Mouse (Mus musculus) MEL (cell line): ENCODE measurements around the gene Zfp664. TPM values are rescaled to one million over a fixed set of nuclear protein-coding genes. Genes with fewer than 3 reads are reported as not detected.
A peak's percentile ranks its signal among the peaks of the same experiment; 100 is the strongest.

Experiments used
- DNase-seq: peaks from one replicate; pipeline ENCODE4 v3.0.0; 2011; ENCODE audit warnings: low read depth, low spot score
- H3K27ac ChIP-seq: 2 replicates; pipeline ENCODE4 v1.5.1; 2012; ENCODE audit warnings: low read depth, mild to moderate bottlenecking, control low read depth, low read length, moderate library complexity; ENCODE audit not compliant: control insufficient read depth
- H3K27me3 ChIP-seq, 2 experiments: fragments of 150-350 bp in 1 of 2; sonication (generic) in 1 of 2; 2 replicates each; pipeline ENCODE4 v1.6.1; 2012; ENCODE audit warnings: low read length in 2 of 2, mild to moderate bottlenecking in 2 of 2, improper control_type of control experiment in 1 of 2, moderate library complexity in 1 of 2; ENCODE audit not compliant: insufficient read depth in 2 of 2, control insufficient read depth in 1 of 2
- H3K36me3 ChIP-seq, 2 experiments: 2 replicates each; pipeline ENCODE4 v1.6.1; 2012 to 2014; ENCODE audit warnings: low read length in 2 of 2, improper control_type of control experiment in 1 of 2, inconsistent platforms in 1 of 2, mild to moderate bottlenecking in 1 of 2; ENCODE audit not compliant: insufficient read depth in 2 of 2, control insufficient read depth in 1 of 2
- H3K4me1 ChIP-seq, 2 experiments: fragments of 150-350 bp in 1 of 2; sonication (generic) in 1 of 2; 2 replicates each; pipeline ENCODE4 v1.6.1; 2012; ENCODE audit warnings: low read length in 2 of 2, improper control_type of control experiment in 1 of 2, mild to moderate bottlenecking in 1 of 2; ENCODE audit not compliant: insufficient read depth in 2 of 2, control insufficient read depth in 1 of 2
- H3K4me3 ChIP-seq, 2 experiments: fragments of 150-350 bp in 1 of 2; sonication (generic) in 1 of 2; 2 replicates each; pipeline ENCODE4 v1.5.1; 2012; ENCODE audit warnings: low read depth in 2 of 2, low read length in 2 of 2, mild to moderate bottlenecking in 2 of 2, moderate library complexity in 2 of 2, control low read depth in 1 of 2, improper control_type of control experiment in 1 of 2; ENCODE audit not compliant: control insufficient read depth in 1 of 2, insufficient read depth in 1 of 2
- H3K79me2 ChIP-seq: 2 replicates; pipeline ENCODE4 v1.6.1; 2012; ENCODE audit warnings: mild to moderate bottlenecking, low read length, moderate library complexity; ENCODE audit not compliant: control insufficient read depth, poor library complexity, insufficient read depth
- H3K9ac ChIP-seq: 2 replicates; pipeline ENCODE4 v1.6.1; 2012; ENCODE audit warnings: low read depth, mild to moderate bottlenecking, control low read depth, low read length, moderate library complexity; ENCODE audit not compliant: control insufficient read depth, poor library complexity, severe bottlenecking
- H3K9me3 ChIP-seq: fragments of 150-350 bp; sonication (generic); replicated peaks from 2 replicates; pipeline ENCODE4 v1.6.1; 2012; ENCODE audit warnings: mild to moderate bottlenecking, low read length, improper control_type of control experiment, moderate library complexity; ENCODE audit not compliant: insufficient read depth
- BHLHE40 ChIP-seq: IDR thresholded peaks from 2 replicates; pipeline ENCODE4 v1.6.1; 2012; ENCODE audit warnings: low read depth, mild to moderate bottlenecking, inconsistent platforms, low read length, improper control_type of control experiment, borderline replicate concordance
- CHD1 ChIP-seq: IDR thresholded peaks from 2 replicates; pipeline ENCODE4 v1.6.1; 2012; ENCODE audit warnings: low read depth, mild to moderate bottlenecking, inconsistent platforms, low read length, improper control_type of control experiment
- CHD2 ChIP-seq: IDR thresholded peaks from 2 replicates; pipeline ENCODE4 v1.6.1; 2011; ENCODE audit warnings: low read length, improper control_type of control experiment
- CTCF ChIP-seq, 3 experiments: IDR thresholded peaks in 2 of 3; conservative IDR thresholded peaks in 1 of 3; 2 replicates each; pipeline ENCODE4 v1.5.1; 2011 to 2012; ENCODE audit warnings: low read length in 3 of 3, low read depth in 2 of 3, mild to moderate bottlenecking in 2 of 3, improper control_type of control experiment in 1 of 3, inconsistent platforms in 1 of 3, mixed read lengths in 1 of 3, moderate library complexity in 1 of 3; ENCODE audit not compliant: control insufficient read depth in 1 of 3, insufficient read depth in 1 of 3, poor library complexity in 1 of 3, severe bottlenecking in 1 of 3
- ELF1 ChIP-seq: IDR thresholded peaks from 2 replicates; pipeline ENCODE4 v1.6.1; 2014; ENCODE audit warnings: low read depth, mild to moderate bottlenecking, inconsistent platforms, low read length, improper control_type of control experiment, moderate library complexity
- GABPA ChIP-seq: IDR thresholded peaks from 2 replicates; pipeline ENCODE4 v1.6.1; 2012; ENCODE audit warnings: low read depth, mild to moderate bottlenecking, inconsistent platforms, low read length, improper control_type of control experiment, moderate library complexity
- HCFC1 ChIP-seq: IDR thresholded peaks from 2 replicates; pipeline ENCODE4 v1.6.1; 2012; ENCODE audit warnings: low read depth, mild to moderate bottlenecking, inconsistent platforms, low read length, improper control_type of control experiment, moderate library complexity
- JUND ChIP-seq: IDR thresholded peaks from 2 replicates; pipeline ENCODE4 v1.6.1; 2011; ENCODE audit warnings: low read depth, mild to moderate bottlenecking, improper control_type of control experiment, low read length
- KAT2A ChIP-seq: conservative IDR thresholded peaks from 2 replicates; pipeline ENCODE4 v1.6.1; 2012; ENCODE audit warnings: low read depth, low read length, improper control_type of control experiment, inconsistent platforms
- MAZ ChIP-seq: IDR thresholded peaks from 2 replicates; pipeline ENCODE4 v1.6.1; 2012; ENCODE audit warnings: low read depth, mild to moderate bottlenecking, inconsistent platforms, low read length, improper control_type of control experiment
- MEF2A ChIP-seq: IDR thresholded peaks from 2 replicates; pipeline ENCODE4 v1.6.1; 2014; ENCODE audit warnings: low read depth, mild to moderate bottlenecking, inconsistent platforms, low read length, improper control_type of control experiment; ENCODE audit not compliant: poor library complexity, insufficient replicate concordance, severe bottlenecking; ENCODE audit errors: extremely low read depth
- MXI1 ChIP-seq: IDR thresholded peaks from 2 replicates; pipeline ENCODE4 v1.6.1; 2011; ENCODE audit warnings: mild to moderate bottlenecking, low read depth, low read length, improper control_type of control experiment
- MYC ChIP-seq: IDR thresholded peaks from 2 replicates; pipeline ENCODE4 v1.6.1; 2011; ENCODE audit warnings: low read depth, mild to moderate bottlenecking, low read length, improper control_type of control experiment, moderate library complexity
- NRF1 ChIP-seq: IDR thresholded peaks from 2 replicates; pipeline ENCODE4 v1.6.1; 2014; ENCODE audit warnings: low read depth, mild to moderate bottlenecking, inconsistent platforms, low read length, improper control_type of control experiment, moderate library complexity; ENCODE audit not compliant: poor library complexity, insufficient read depth, severe bottlenecking
- POLR2A ChIP-seq, 2 experiments: IDR thresholded peaks; 2 replicates each; pipeline ENCODE4 v1.6.1; 2011 to 2012; ENCODE audit warnings: low read length in 2 of 2, mild to moderate bottlenecking in 2 of 2, control low read depth in 1 of 2, improper control_type of control experiment in 1 of 2, low read depth in 1 of 2, moderate library complexity in 1 of 2; ENCODE audit not compliant: control insufficient read depth in 1 of 2, insufficient read depth in 1 of 2, poor library complexity in 1 of 2
- POLR2AphosphoS2 ChIP-seq: IDR thresholded peaks from 2 replicates; pipeline ENCODE4 v1.6.1; 2011; ENCODE audit warnings: low read length, improper control_type of control experiment
- RAD21 ChIP-seq: IDR thresholded peaks from 2 replicates; pipeline ENCODE4 v1.6.1; 2011; ENCODE audit warnings: mild to moderate bottlenecking, low read depth, low read length, improper control_type of control experiment
- RCOR1 ChIP-seq: IDR thresholded peaks from 2 replicates; pipeline ENCODE4 v1.6.1; 2012; ENCODE audit warnings: low read depth, mild to moderate bottlenecking, inconsistent platforms, low read length, improper control_type of control experiment
- SIN3A ChIP-seq: IDR thresholded peaks from 2 replicates; pipeline ENCODE4 v1.6.1; 2012; ENCODE audit warnings: low read length, improper control_type of control experiment, inconsistent platforms
- SMC3 ChIP-seq: IDR thresholded peaks from 2 replicates; pipeline ENCODE4 v1.6.1; 2011; ENCODE audit warnings: low read depth, low read length, improper control_type of control experiment
- TBP ChIP-seq: IDR thresholded peaks from 2 replicates; pipeline ENCODE4 v1.8.0; 2011; ENCODE audit warnings: low read depth, low read length, improper control_type of control experiment
- UBTF ChIP-seq: IDR thresholded peaks from 2 replicates; pipeline ENCODE4 v1.6.1; 2012; ENCODE audit warnings: low read depth, mild to moderate bottlenecking, inconsistent platforms, low read length, improper control_type of control experiment, moderate library complexity, borderline replicate concordance; ENCODE audit not compliant: insufficient read depth
- USF1 ChIP-seq: IDR thresholded peaks from 2 replicates; pipeline ENCODE4 v1.6.1; 2014; ENCODE audit warnings: low read depth, mild to moderate bottlenecking, inconsistent platforms, low read length, improper control_type of control experiment, moderate library complexity
- USF2 ChIP-seq, 2 experiments: IDR thresholded peaks; 2 replicates each; pipeline ENCODE4 v1.6.1; 2011 to 2012; ENCODE audit warnings: improper control_type of control experiment in 2 of 2, low read length in 2 of 2, borderline replicate concordance in 1 of 2, inconsistent platforms in 1 of 2, low read depth in 1 of 2, mild to moderate bottlenecking in 1 of 2; ENCODE audit not compliant: insufficient read depth in 1 of 2
- ZMIZ1 ChIP-seq: IDR thresholded peaks from 2 replicates; pipeline ENCODE4 v1.6.1; 2012; ENCODE audit warnings: low read depth, mild to moderate bottlenecking, inconsistent platforms, low read length, improper control_type of control experiment, moderate library complexity
- polyA plus RNA-seq, 2 experiments: library from polyadenylated mRNA; stranded (reverse) in 1 of 2; unstranded in 1 of 2; fragments of >175 nt in 1 of 2; fragments of >200 nt in 1 of 2; gene quantifications; 2 replicates each; pipeline versions ENCODE4 v1.2.1 to v1.2.4; 2012; ENCODE audit warnings: low replicate concordance in 2 of 2, low read depth in 1 of 2; ENCODE audit not compliant: insufficient read length in 2 of 2, insufficient read depth in 1 of 2, missing spikeins in 1 of 2
- total RNA-seq: library from RNA; depleted of rRNA; stranded (reverse); fragments of 300-350 nt; gene quantifications from 2 replicates; pipeline ENCODE4 v1.2.3, GENCODE M21; 2012

The Zfp664 gene
- total and polyA plus RNA-seq, 3 experiments: 18.6 to 205 (median 37.7) TPM

- H3K27ac ChIP-seq: peak overlapping the region; percentile 63
- peaks cover 13 to 16% of the 10 kb centered on the region in 2 experiments for H3K4me1 ChIP-seq
- DNase-seq: peak; percentile 38
- H3K27me3 ChIP-seq: no peaks in the 10 kb centered on the region
- H3K9me3 ChIP-seq: no peaks in the 10 kb centered on the region
- peak overlapping the region; percentile 73 to 89 for H3K4me3 ChIP-seq
- peak overlapping the region; percentile 98 for H3K9ac ChIP-seq
- TF ChIP-seq TBP: no peak
- no peak for TF ChIP-seq KAT2A
- TF ChIP-seq MAZ: no peak
- 0 out of 2 replicates have a peak, but pooled peaks have one; percentile 17 for TF ChIP-seq UBTF
- TF ChIP-seq CHD2: no peak
- no peak for TF ChIP-seq MYC
- no peak for TF ChIP-seq RAD21
- TF ChIP-seq SIN3A: peak; percentile 16; the same call in 1 of the 2 replicates
- TF ChIP-seq CHD1: no peak
- 0 out of 2 replicates have a peak, but pooled peaks have one; percentile 12 for TF ChIP-seq RCOR1
- TF ChIP-seq GABPA: no peak
- TF ChIP-seq HCFC1: no peak
- H3K36me3 ChIP-seq: peaks cover 0 to 28% of the 10 kb centered on the region in 2 experiments; a peak in 3 of 4 replicates
- H3K79me2 ChIP-seq: peaks cover 36% of the 10 kb centered on the region
Observed at GRCm38 (mm10) chr5:124862871-124863741, 615 bp downstream of the Zfp664 start.

- TF ChIP-seq ZMIZ1: no peak
- no peak for TF ChIP-seq BHLHE40
- no peak for TF ChIP-seq POLR2AphosphoS2
- peak in 2 of 3 experiments; percentile 59 to 74; a peak in 5 of 6 replicates for TF ChIP-seq CTCF (IDR thresholded peaks at IDR 0.05 in 2 of 3, conservative IDR thresholded peaks at IDR 0.05 in 1 of 3; ENCODE audit: control insufficient read depth in 1 of 3, insufficient read depth in 1 of 3, low read depth in 2 of 3, low read length in 3 of 3, poor library complexity in 1 of 3, severe bottlenecking in 1 of 3)
- no peak for TF ChIP-seq USF2 (IDR thresholded peaks at IDR 0.05; ENCODE audit: borderline replicate concordance in 1 of 2, insufficient read depth in 1 of 2, low read depth in 1 of 2, low read length in 2 of 2)
- TF ChIP-seq HCFC1: no peak
- TF ChIP-seq POLR2A (IDR thresholded peaks at IDR 0.05; ENCODE audit: control insufficient read depth in 1 of 2, insufficient read depth in 1 of 2, low read depth in 1 of 2, low read length in 2 of 2, poor library complexity in 1 of 2): no peak
- no peak for TF ChIP-seq USF1
- TF ChIP-seq NRF1: no peak
- no peak for TF ChIP-seq JUND
- TF ChIP-seq SMC3: peak; percentile 74
- no peak for TF ChIP-seq UBTF
- no peak for TF ChIP-seq MXI1
- TF ChIP-seq MEF2A: no peak
- TF ChIP-seq ELF1: no peak
- no peak for TF ChIP-seq KAT2A
- TF ChIP-seq RAD21: peak; percentile 78
- no peak for TF ChIP-seq CHD1
- no peak for TF ChIP-seq TBP
- Histone ChIP-seq H3K27ac (no peak overlapping the region), H3K9me3 (no peaks in the 10 kb centered on the region), H3K79me2 (peaks cover 27% of the 10 kb centered on the region), H3K27me3 (no peaks in the 10 kb centered on the region), H3K36me3 (peaks cover 0 to 20% of the 10 kb centered on the region in 2 experiments), H3K4me3 (no peak overlapping the region), H3K4me1 (peaks cover 2 to 13% of the 10 kb centered on the region in 2 experiments), H3K9ac (no peak overlapping the region)
- DNase-seq: peak; percentile 54
Observed at GRCm38 (mm10) chr5:124868981-124869380, 6.5 kb downstream of the Zfp664 start.
